Mouse (Mus musculus) forebrain, embryonic 10.5 days (tissue): ENCODE results near the gene Bst1. TPM values are rescaled to one million over a fixed set of nuclear protein-coding genes. Genes with fewer than 3 reads are reported as not detected.

Experiments used
- DNase-seq: peaks from one replicate; pipeline ENCODE4 v3.0.0-alpha.2; 2017; ENCODE audit warnings: low spot score; ENCODE audit errors: extremely low spot score
- H3K27ac ChIP-seq: fragments of 300-500 bp; sonication (generic); 2 replicates; pipeline ENCODE4 v1.5.1; 2016; ENCODE audit warnings: mild to moderate bottlenecking
- H3K27me3 ChIP-seq: fragments of 300-500 bp; sonication (generic); 2 replicates; pipeline ENCODE4 v1.6.1; 2016; ENCODE audit warnings: mild to moderate bottlenecking; ENCODE audit not compliant: poor library complexity, severe bottlenecking
- H3K36me3 ChIP-seq: fragments of 300-500 bp; sonication (generic); replicated peaks from 2 replicates; pipeline ENCODE4 v1.6.1; 2016; ENCODE audit warnings: mild to moderate bottlenecking, moderate library complexity
- H3K4me1 ChIP-seq: fragments of 300-500 bp; sonication (generic); 2 replicates; pipeline ENCODE4 v1.6.1; 2016
- H3K4me3 ChIP-seq: fragments of 300-500 bp; sonication (generic); 2 replicates; pipeline ENCODE4 v1.5.1; 2016; ENCODE audit warnings: mild to moderate bottlenecking, moderate library complexity
- H3K9me3 ChIP-seq: fragments of 300-500 bp; sonication (generic); 2 replicates; pipeline ENCODE4 v1.6.1; 2016; ENCODE audit warnings: mild to moderate bottlenecking, moderate library complexity
- WGBS: fragments of 180-500 bp; shearing (Covaris S2); methylation state at CpG from one replicate; pipeline ENCODE4 v1.1.7; 2016; 5-methylcytosine and 5-hydroxymethylcytosine counted together
- polyA plus RNA-seq: library from polyadenylated mRNA; unstranded; fragments of >200 nt; fragmentation: Nextera tagmentation; extraction: Ambion mirVana; gene quantifications from 2 replicates; pipeline ENCODE4 v1.2.1, GENCODE M21; 2016

Gene Bst1
- polyA plus RNA-seq, 1 experiment from 2014 or later, result 0.12 TPM

DNA sequence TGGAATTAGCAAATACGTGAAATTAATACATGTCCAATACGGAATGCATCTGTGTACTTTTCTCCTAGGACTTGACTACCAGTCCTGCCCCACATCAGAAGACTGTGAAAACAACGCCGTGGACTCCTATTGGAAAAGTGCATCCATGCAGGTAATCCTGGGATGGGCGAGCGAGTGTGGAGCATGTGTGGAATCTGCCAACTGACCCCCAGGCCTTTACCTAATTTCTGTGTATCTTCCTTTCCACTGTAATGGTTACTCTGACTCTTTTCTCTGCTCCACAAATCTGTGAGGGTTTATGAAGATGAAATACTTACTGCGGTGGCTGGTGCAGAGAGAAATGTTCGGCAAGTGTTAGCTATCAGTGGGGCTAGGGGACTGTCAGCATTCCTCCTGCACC, 3.5 kb downstream of the Bst1 start:
- Histone ChIP-seq H3K4me1 (peaks cover 5% of the 10 kb centered on the region; the same call in 1 of the 2 replicates), H3K9me3 (no peaks in the 10 kb centered on the region), H3K4me3 (no peak overlapping the region), H3K36me3 (no peaks in the 10 kb centered on the region), H3K27me3 (no peaks in the 10 kb centered on the region), H3K27ac (no peak overlapping the region)
- DNase-seq, result no peak
- WGBS, result 83% methylated on average over 8 of the region's 8 CpGs

DNA sequence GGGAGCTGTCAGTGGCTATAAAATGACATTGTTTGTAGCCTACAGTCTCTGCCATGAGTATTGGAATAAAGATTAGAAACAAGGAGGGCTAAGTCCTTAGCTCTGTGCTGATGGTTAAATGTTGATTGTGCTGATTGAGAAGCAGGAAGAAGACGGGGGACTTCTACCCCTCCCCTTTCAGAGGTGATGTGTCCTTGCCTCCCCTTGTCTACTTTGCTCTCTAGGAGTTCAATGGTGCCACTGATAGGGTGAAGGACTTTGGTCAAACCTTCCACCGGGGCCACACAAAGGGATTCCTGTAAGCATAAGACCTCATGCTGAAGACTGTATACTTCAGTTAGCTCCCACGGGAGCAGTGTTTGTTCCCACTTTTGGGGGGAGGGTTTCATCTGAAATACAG, 4.1 kb downstream of the Bst1 start:
- Histone ChIP-seq H3K36me3 (no peaks in the 10 kb centered on the region), H3K4me1 (peaks cover 5% of the 10 kb centered on the region; the same call in 1 of the 2 replicates), H3K27ac (no peak overlapping the region), H3K27me3 (no peaks in the 10 kb centered on the region), H3K9me3 (no peaks in the 10 kb centered on the region), H3K4me3 (no peak overlapping the region)
- WGBS, result 89% methylated on average over 3 of the region's 3 CpGs
- no peak for DNase-seq

DNA sequence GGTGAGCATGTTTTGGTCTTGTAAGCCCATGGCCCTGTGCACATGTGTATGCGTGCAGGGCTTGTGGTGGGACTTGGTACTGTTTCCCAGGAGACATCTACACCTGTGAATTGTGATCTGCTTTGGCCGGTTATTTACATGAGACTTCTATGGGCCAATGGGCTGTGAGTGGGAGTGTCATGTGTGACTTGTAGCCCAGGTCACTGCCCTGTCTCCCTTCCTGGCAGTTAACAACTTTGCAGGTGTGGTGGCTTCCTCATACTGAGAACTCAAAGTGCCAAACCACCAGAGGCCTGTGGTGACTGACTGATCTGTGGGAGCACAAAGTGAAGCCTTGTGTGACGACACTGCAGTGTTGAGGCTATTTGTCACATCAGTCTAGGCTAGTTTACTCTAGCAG, 5.9 kb downstream of the Bst1 start:
- Histone ChIP-seq H3K27me3 (no peaks in the 10 kb centered on the region), H3K9me3 (no peaks in the 10 kb centered on the region), H3K36me3 (no peaks in the 10 kb centered on the region), H3K4me1 (no peaks in the 10 kb centered on the region), H3K4me3 (no peak overlapping the region), H3K27ac (no peak overlapping the region)
- WGBS, result 91% methylated on average over 3 of the region's 3 CpGs
- DNase-seq, result no peak

DNA sequence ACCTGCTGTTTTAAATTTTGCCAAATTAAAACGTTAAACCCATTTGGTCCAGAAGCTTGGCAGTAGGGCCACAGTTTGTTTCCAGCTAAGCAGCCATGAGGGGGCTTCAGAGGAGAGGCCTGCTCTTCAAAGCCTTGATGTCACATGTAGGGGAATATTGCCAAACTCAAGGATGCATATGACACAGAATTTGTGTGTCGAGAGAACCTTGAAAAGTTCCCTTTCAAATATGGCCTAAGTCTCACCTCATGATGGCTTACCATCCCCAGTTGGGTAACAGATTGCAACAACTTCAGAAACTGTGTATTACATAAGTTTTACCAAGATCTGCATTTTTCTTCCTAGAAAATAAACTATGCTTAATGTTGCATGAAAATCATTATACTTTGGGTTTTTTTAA, 8.2 kb downstream of the Bst1 start:
- Histone ChIP-seq H3K9me3 (no peaks in the 10 kb centered on the region), H3K36me3 (no peaks in the 10 kb centered on the region), H3K27me3 (no peaks in the 10 kb centered on the region), H3K4me1 (no peaks in the 10 kb centered on the region), H3K27ac (no peak overlapping the region), H3K4me3 (no peak overlapping the region)
- 85% methylated on average over 2 of the region's 2 CpGs for whole genome bisulfite sequencing
- no peak for DNase-seq

DNA sequence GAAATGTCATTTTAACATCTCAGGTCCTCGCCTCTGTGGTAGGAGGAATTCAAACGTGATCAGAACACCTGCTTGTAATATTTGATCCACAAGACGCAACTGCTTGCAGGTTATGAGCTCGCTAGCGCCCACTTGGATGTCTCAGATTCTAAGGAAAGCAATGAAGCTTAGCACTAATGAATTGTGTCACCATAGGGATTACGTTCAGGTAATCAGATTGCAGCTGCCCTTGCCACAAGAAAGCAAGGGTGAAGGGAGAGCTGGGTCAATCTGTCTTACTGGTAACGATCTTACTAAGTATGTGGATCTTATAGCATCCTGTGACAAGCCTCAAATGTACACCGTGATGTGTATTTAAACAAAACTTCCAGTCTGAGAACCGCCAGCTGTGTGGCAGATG, 8.7 kb downstream of the Bst1 start:
- Histone ChIP-seq H3K4me3 (no peak overlapping the region), H3K9me3 (no peaks in the 10 kb centered on the region), H3K36me3 (no peaks in the 10 kb centered on the region), H3K27ac (no peak overlapping the region), H3K27me3 (no peaks in the 10 kb centered on the region), H3K4me1 (no peaks in the 10 kb centered on the region)
- 90% methylated on average over 9 of the region's 9 CpGs for WGBS
- DNase-seq, result no peak

DNA sequence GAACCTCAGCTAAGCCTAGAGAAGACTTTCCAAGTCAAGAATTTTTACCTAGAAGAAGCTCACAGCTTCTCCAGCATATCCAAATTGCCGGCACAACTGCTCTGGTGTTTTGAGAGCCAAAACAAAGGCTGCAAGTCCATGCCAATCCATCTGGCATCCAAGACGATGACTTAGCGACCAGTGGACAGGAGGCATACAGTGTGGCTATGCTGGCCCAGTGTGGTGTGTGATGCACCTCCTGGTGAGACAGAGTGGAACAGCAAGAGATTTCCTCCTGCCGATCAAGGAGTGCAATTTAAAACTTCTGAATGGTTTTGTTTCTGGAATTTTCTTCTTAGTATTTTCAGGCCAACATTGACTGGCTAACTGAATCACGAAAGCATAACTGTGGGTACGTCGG, 17.9 kb downstream of the Bst1 start:
- Histone ChIP-seq H3K4me1 (no peaks in the 10 kb centered on the region), H3K36me3 (no peaks in the 10 kb centered on the region), H3K9me3 (no peaks in the 10 kb centered on the region), H3K4me3 (no peak overlapping the region), H3K27me3 (no peaks in the 10 kb centered on the region), H3K27ac (no peak overlapping the region)
- no peak for DNase-seq
- 94% methylated on average over 7 of the region's 7 CpGs for WGBS

DNA sequence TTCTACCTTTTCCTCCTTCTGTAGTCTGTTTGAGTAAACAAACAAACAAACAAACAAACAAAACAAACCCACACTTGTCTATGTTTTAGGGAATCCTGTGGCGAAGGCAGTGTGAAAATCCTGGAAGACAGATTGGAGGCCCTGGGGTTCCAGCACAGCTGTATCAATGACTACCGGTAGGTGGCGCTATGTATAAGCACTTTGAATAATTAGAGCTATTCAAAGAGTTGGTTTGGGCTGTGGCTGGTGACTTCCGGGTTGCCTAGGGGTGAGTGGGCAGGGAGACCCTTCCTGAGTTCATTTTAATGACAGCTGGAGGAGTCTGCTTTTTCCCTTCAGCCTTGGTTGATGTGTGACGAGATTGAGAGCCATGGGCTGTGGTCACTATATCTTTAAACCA, 18.7 kb downstream of the Bst1 start:
- Histone ChIP-seq H3K27ac (no peak overlapping the region), H3K4me1 (no peaks in the 10 kb centered on the region), H3K27me3 (no peaks in the 10 kb centered on the region), H3K4me3 (no peak overlapping the region), H3K36me3 (no peaks in the 10 kb centered on the region), H3K9me3 (no peaks in the 10 kb centered on the region)
- 57% methylated on average over 5 of the region's 5 CpGs for WGBS
- peak; percentile 40 for DNase-seq

DNA sequence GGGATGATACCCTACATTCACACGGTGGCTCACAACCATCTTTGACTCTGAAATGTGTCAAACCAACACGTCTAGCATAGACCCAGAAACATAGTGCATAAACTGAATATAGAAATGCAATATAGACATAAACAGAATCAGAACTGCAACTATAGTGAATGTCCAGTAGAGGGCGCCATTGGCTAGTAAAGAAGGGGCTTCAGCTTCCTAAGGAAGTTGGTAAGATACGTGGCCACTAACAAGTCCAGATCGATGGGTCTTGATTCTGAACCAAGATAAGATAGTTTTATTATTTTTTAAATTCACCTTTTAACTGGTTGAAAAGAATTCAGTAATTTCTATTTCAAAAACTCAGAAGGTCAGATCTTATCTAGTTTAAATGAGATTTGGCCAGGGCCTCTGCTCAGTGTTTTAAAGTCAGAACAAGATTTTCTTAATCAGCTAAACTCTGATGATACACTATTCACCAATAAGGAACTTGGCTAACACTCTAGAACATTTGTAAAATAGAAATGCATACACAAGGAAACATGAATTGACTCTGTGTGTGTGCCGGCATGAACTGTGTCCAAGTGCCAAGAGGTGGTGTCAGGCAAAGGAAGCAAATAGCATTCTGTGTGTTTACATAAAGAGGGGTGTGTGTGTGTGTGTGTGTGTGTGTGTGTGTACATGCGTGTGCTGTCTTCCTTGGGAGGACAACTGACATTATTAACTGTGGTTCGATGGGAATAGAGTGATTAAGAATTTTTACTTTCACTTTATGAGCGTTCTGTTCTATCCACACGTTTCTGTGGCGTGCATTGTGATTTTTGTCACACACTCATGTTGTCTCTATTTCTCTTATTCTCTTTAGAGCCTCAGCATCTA, 22.7 kb downstream of the Bst1 start:
- 50% methylated on average over 11 of the region's 11 CpGs for WGBS
- DNase-seq, result peak; percentile 32
- H3K36me3 ChIP-seq, result no peaks in the 10 kb centered on the region
- H3K9me3 ChIP-seq, result peaks cover 5% of the 10 kb centered on the region; the same call in 1 of the 2 replicates
- no peak overlapping the region for H3K27ac ChIP-seq
- no peaks in the 10 kb centered on the region for H3K27me3 ChIP-seq
- peaks cover 4% of the 10 kb centered on the region for H3K4me1 ChIP-seq
- H3K4me3 ChIP-seq, result no peak overlapping the region

DNA sequence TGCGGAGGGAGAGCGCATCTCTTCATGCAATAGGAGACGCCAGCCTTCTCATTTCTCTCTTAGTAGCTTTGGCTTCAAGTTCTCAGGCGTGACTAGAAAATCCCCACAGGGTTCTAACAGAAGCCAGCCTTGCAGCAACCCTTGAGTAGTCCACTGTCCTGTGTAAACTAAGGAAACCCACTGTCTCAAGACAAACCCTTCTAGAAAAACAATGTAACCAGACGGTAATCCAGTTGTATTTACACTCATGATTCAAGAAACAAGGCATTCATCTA, 23.3 kb downstream of the Bst1 start:
- peaks cover 7% of the 10 kb centered on the region for H3K4me1 ChIP-seq
- H3K36me3 ChIP-seq, result no peaks in the 10 kb centered on the region
- H3K9me3 ChIP-seq, result peaks cover 5% of the 10 kb centered on the region; the same call in 1 of the 2 replicates
- no peak overlapping the region for H3K4me3 ChIP-seq
- DNase-seq, result no peak
- no peaks in the 10 kb centered on the region for H3K27me3 ChIP-seq
- WGBS, result 90% methylated on average over 5 of the region's 5 CpGs
- no peak overlapping the region for H3K27ac ChIP-seq

DNA sequence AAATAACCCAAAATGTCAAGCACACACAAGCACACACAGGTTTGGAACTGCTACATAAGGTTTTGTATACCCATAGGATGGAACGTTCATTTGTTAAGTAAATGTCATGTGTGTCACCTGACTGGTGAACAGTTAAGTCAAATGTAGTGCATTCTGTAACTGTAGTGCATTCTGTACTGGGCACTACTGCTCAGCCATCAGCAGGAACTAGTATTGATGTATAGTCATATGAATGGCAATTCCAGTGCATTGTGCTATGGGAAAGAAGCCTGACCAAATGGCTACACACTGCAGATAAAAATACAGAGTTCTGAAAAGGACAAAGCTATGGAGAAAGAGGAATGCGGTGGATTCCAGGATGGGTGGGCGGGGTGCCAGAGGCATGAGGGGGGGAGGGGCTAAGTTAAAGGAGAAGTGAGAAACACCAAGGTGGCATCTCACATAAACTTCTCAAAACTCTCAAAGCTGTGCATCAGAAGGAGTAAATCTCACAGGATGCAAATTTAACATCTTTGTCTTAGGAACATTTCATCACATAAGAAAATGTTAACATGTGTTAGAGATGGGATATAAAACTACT, 24.0 kb downstream of the Bst1 start:
- H3K36me3 ChIP-seq, result no peaks in the 10 kb centered on the region
- peaks cover 5% of the 10 kb centered on the region; the same call in 1 of the 2 replicates for H3K9me3 ChIP-seq
- no peak overlapping the region for H3K27ac ChIP-seq
- H3K4me3 ChIP-seq, result no peak overlapping the region
- 83% methylated on average over 3 of the region's 3 CpGs for WGBS
- H3K27me3 ChIP-seq, result no peaks in the 10 kb centered on the region
- H3K4me1 ChIP-seq, result peaks cover 7% of the 10 kb centered on the region
- no peak for DNase-seq

DNA sequence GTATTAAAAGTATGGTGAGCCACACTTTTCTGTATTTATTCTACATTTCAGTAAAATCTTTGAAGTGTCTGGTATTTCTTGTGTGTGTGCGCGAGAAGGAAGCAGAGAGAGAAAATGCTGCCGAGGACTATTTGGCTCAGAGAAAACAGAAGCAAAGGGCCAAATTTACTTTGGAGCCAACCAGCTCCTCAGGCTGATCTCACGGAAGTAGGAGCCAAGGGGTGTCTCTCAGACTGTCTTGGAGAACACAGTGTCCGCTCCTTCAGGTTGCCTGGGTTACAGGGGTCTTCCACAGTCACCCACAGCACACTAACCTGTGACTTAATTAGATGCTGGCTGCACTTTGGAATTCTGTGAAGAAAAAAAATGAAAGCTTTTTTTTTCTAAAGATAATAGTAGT, 26.4 kb downstream of the Bst1 start:
- Histone ChIP-seq H3K36me3 (no peaks in the 10 kb centered on the region), H3K27ac (no peak overlapping the region), H3K27me3 (no peaks in the 10 kb centered on the region), H3K4me1 (peaks cover 7% of the 10 kb centered on the region), H3K4me3 (no peak overlapping the region), H3K9me3 (peaks cover 5% of the 10 kb centered on the region; the same call in 1 of the 2 replicates)
- no peak for DNase-seq
- 92% methylated on average over 5 of the region's 5 CpGs for WGBS

DNA sequence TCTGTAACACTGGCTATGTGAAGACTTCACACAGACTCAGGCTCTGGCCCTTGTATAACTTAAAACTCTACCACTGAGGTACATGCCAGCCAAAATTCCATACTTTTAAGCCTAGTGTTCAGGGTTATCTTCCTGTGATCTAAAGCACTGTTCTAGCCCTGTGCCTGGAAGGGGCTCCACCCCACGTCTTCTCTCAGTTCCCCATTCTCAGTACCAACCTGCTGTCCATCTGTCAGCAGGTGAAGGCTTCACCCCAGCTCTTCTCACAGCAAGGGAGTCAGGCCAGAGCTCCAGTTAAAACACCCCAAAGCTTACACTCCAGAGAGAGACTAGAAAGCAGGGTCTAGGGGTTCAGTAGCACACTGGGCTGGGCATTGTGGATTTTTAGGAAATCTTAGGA, 27.0 kb downstream of the Bst1 start:
- H3K27ac ChIP-seq, result no peak overlapping the region
- peaks cover 5% of the 10 kb centered on the region; the same call in 1 of the 2 replicates for H3K9me3 ChIP-seq
- WGBS, result 79% methylated on average over 1 of the region's 1 CpGs
- H3K27me3 ChIP-seq, result no peaks in the 10 kb centered on the region
- H3K4me1 ChIP-seq, result peaks cover 7% of the 10 kb centered on the region
- no peak for DNase-seq
- no peaks in the 10 kb centered on the region for H3K36me3 ChIP-seq
- no peak overlapping the region for H3K4me3 ChIP-seq

DNA sequence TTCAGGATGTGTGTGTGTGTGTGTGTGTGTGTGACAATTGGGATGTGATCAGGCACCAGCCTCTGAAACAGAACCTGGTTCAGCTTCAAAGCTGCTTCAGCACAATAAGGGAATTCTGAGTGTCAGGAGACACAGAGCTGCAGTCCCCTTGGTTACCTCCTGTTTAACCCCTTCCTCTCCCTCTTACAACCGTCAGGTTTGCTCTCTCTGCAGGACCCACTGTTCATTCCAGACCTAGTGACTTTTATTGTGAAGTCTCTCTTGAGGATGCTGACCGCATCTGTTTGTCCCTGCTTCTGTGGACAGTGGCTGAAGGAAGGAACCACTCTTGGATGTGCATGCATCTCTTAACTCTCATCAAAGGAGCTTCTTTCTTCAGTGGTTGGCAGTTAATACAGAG, 27.5 kb downstream of the Bst1 start:
- Histone ChIP-seq H3K27ac (no peak overlapping the region), H3K27me3 (no peaks in the 10 kb centered on the region), H3K4me1 (peaks cover 7% of the 10 kb centered on the region), H3K36me3 (no peaks in the 10 kb centered on the region), H3K4me3 (no peak overlapping the region), H3K9me3 (peaks cover 5% of the 10 kb centered on the region; the same call in 1 of the 2 replicates)
- DNase-seq, result no peak
- WGBS, result 27% methylated on average over 2 of the region's 2 CpGs
